In the genomic region with DNA sequence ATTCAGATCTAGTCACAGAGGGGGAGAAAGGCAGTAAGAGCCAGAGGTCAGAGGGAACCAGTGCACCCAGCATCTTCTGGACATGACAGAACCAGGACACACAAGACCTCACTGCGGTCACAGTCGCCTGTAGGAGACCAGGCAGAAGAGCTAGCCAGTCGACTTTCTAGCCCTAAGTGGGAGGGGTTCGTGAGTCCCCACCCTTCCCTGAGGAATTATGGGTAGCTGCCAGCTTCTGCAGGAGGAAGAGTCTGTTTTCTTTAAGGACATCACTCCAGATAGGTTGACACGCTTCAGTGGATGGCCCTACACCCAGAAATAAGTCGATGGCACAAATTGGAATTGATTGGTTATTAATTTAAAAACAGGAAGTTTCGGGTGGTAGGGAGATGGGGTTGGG, we compare ENCODE assay signal across 10 mouse cellular contexts. TPM values are rescaled to one million over a fixed set of nuclear protein-coding genes. Genes with fewer than 3 reads are reported as not detected.
A peak's percentile ranks its signal among the peaks of the same experiment; 100 is the strongest.
DNase-seq lines count a peak whose midpoint lies in the region; ATAC-seq and TF ChIP-seq lines count a peak whose summit lies in the region.
"Had no signal": no experiment of that assay in that cellular context is flagged by ENCODE, and none has a peak within 500 bp of the region (broad histone marks: within the 10 kb centered on the region; RNA-seq: fewer than 3 reads in every experiment).

No protein-coding gene starts in this region.

- no peaks in the 10 kb centered on the region for H3K36me3 ChIP-seq in forebrain, embryonic 12.5 days (replicated peaks)
- H3K36me3 ChIP-seq in forebrain, postnatal 0 days (ENCODE audit: insufficient read depth): no peaks in the 10 kb centered on the region
- H3K36me3 ChIP-seq in lung, embryonic 15.5 days: no peaks in the 10 kb centered on the region
- H3K36me3 ChIP-seq in hindbrain, embryonic 11.5 days (ENCODE audit: control insufficient read depth, insufficient read depth, low read length): no peaks in the 10 kb centered on the region
- no peaks in the 10 kb centered on the region for H3K36me3 ChIP-seq in neural tube, embryonic 13.5 days

- H3K9me3 ChIP-seq in forebrain, embryonic 12.5 days: no peaks in the 10 kb centered on the region
- H3K9me3 ChIP-seq in forebrain, postnatal 0 days (ENCODE audit: low read length): no peaks in the 10 kb centered on the region
- no peaks in the 10 kb centered on the region for H3K9me3 ChIP-seq in lung, embryonic 15.5 days
- no peaks in the 10 kb centered on the region for H3K9me3 ChIP-seq in hindbrain, embryonic 11.5 days (ENCODE audit: control insufficient read depth, low read length)
- no peaks in the 10 kb centered on the region for H3K9me3 ChIP-seq in neural tube, embryonic 13.5 days

- peaks cover 13% of the 10 kb centered on the region for H3K4me1 ChIP-seq in forebrain, embryonic 12.5 days
- no peaks in the 10 kb centered on the region for H3K4me1 ChIP-seq in forebrain, postnatal 0 days (ENCODE audit: insufficient read depth)
- peaks cover 6% of the 10 kb centered on the region for H3K4me1 ChIP-seq in lung, embryonic 15.5 days
- H3K4me1 ChIP-seq in hindbrain, embryonic 11.5 days (replicated peaks; ENCODE audit: control insufficient read depth, insufficient read depth, low read length): peaks cover 2% of the 10 kb centered on the region; the same call in 1 of the 2 replicates
- peaks cover 21% of the 10 kb centered on the region for H3K4me1 ChIP-seq in neural tube, embryonic 13.5 days (replicated peaks)

- peak overlapping the region; percentile 68 for H3K4me2 ChIP-seq in forebrain, embryonic 12.5 days
- H3K4me2 ChIP-seq in forebrain, postnatal 0 days (ENCODE audit: low read depth): no peak overlapping the region
- peak overlapping the region; percentile 89 for H3K4me2 ChIP-seq in lung, embryonic 15.5 days
- peak overlapping the region; percentile 76 for H3K4me2 ChIP-seq in hindbrain, embryonic 11.5 days (replicated peaks; ENCODE audit: low read depth, low read length)
- peak overlapping the region; percentile 72; the same call in 1 of the 2 replicates for H3K4me2 ChIP-seq in neural tube, embryonic 13.5 days

- no peak for ATAC-seq in forebrain, embryonic 12.5 days (ENCODE audit: low FRiP score)
- no peak for ATAC-seq in forebrain, postnatal 0 days
- no peak for ATAC-seq in lung, embryonic 15.5 days (ENCODE audit: borderline replicate concordance, extremely low read depth, low FRiP score, low TSS enrichment)
- ATAC-seq in hindbrain, embryonic 11.5 days (ENCODE audit: low FRiP score): no peak
- no peak for ATAC-seq in neural tube, embryonic 13.5 days (ENCODE audit: low read depth)

- H3K27me3 ChIP-seq in forebrain, embryonic 12.5 days: peaks cover 53% of the 10 kb centered on the region
- H3K27me3 ChIP-seq in forebrain, postnatal 0 days (ENCODE audit: insufficient read depth, low read length): no peaks in the 10 kb centered on the region; the same call in 1 of the 2 replicates
- H3K27me3 ChIP-seq in lung, embryonic 15.5 days: peaks cover 11% of the 10 kb centered on the region; the same call in 1 of the 2 replicates
- H3K27me3 ChIP-seq in hindbrain, embryonic 11.5 days (ENCODE audit: control insufficient read depth, insufficient read depth, low read length): peaks cover 4% of the 10 kb centered on the region; the same call in 1 of the 2 replicates
- peaks cover 37% of the 10 kb centered on the region for H3K27me3 ChIP-seq in neural tube, embryonic 13.5 days

- no peak overlapping the region for H3K27ac ChIP-seq in forebrain, embryonic 12.5 days
- no peak overlapping the region for H3K27ac ChIP-seq in forebrain, postnatal 0 days (ENCODE audit: low read depth, low read length)
- H3K27ac ChIP-seq in lung, embryonic 15.5 days: no peak overlapping the region
- H3K27ac ChIP-seq in hindbrain, embryonic 11.5 days (ENCODE audit: low read depth, low read length): no peak overlapping the region
- H3K27ac ChIP-seq in neural tube, embryonic 13.5 days (replicated peaks): no peak overlapping the region
- H3K27ac ChIP-seq: macrophage had no signal

- 30% methylated on average over 7 of the region's 7 CpGs for WGBS in forebrain, embryonic 12.5 days
- WGBS in forebrain, postnatal 0 days: 39% methylated on average over 7 of the region's 7 CpGs
- whole genome bisulfite sequencing in lung, embryonic 15.5 days: 40% methylated on average over 7 of the region's 7 CpGs
- 24% methylated on average over 7 of the region's 7 CpGs for WGBS in hindbrain, embryonic 11.5 days
- WGBS in neural tube, embryonic 13.5 days: 25% methylated on average over 7 of the region's 7 CpGs

- DNase-seq in forebrain, postnatal 0 days: no peak
- no peak for DNase-seq in lung, postnatal 4 days
- DNase-seq in hindbrain, embryonic 11.5 days (ENCODE audit: low spot score): peak; percentile 26
- no peak for DNase-seq in left cerebral cortex, adult 18-20 months (ENCODE audit: low spot score in 2 of 2)
- DNase-seq in adrenal gland, postnatal 25 days: no peak

- H3K4me3 ChIP-seq in forebrain, embryonic 12.5 days (replicated peaks): no peak overlapping the region
- H3K4me3 ChIP-seq in forebrain, postnatal 0 days (ENCODE audit: low read depth, low read length): no peak overlapping the region
- H3K4me3 ChIP-seq in lung, embryonic 15.5 days: no peak overlapping the region
- H3K4me3 ChIP-seq in hindbrain, embryonic 11.5 days (ENCODE audit: low read depth, low read length): no peak overlapping the region; the same call in 1 of the 2 replicates
- H3K4me3 ChIP-seq in neural tube, embryonic 13.5 days: no peak overlapping the region

- no peak for TF ChIP-seq CTCF in forebrain, postnatal 0 days (IDR thresholded peaks at IDR 0.05; ENCODE audit: low read depth)

- no peak overlapping the region for H3K9ac ChIP-seq in forebrain, embryonic 12.5 days
- no peak overlapping the region for H3K9ac ChIP-seq in forebrain, postnatal 0 days
- H3K9ac ChIP-seq in lung, embryonic 15.5 days: no peak overlapping the region
- H3K9ac ChIP-seq in hindbrain, embryonic 11.5 days (ENCODE audit: low read depth, low read length): no peak overlapping the region
- no peak overlapping the region for H3K9ac ChIP-seq in neural tube, embryonic 13.5 days

RNA-seq across cellular contexts. Expression of gene Sost, which starts 30.4 kb away (rescaled TPM):
- 0.09 and 0.15 TPM in 2 replicates for polyA plus RNA-seq in forebrain, embryonic 12.5 days (2016; fragmentation: Nextera tagmentation; extraction: Ambion mirVana)
- 0.31 TPM in 1 of 2 replicates, not detected in the other for total RNA-seq in forebrain, postnatal 0 days (2014; rRNA removed)
- polyA plus RNA-seq in forebrain, postnatal 0 days (2015; fragmentation: Nextera tagmentation; extraction: Ambion mirVana): not detected in 2 replicates
- 0.44 and 0.52 TPM in 2 replicates for polyA plus RNA-seq in lung, embryonic 15.5 days (2015; fragmentation: Nextera tagmentation; extraction: Ambion mirVana)
- 0.11 and 0.31 TPM in 2 replicates for polyA plus RNA-seq in hindbrain, embryonic 11.5 days (2014; fragmentation: Nextera tagmentation; extraction: Ambion mirVana)
- 0.08 and 0.14 TPM in 2 replicates for polyA plus RNA-seq in neural tube, embryonic 13.5 days (2015; fragmentation: Nextera tagmentation; extraction: Ambion mirVana)
- not detected for total RNA-seq in left cerebral cortex, adult 18-20 months (2021)
- total RNA-seq in adrenal gland, postnatal 25 days (2021): not detected in 2 replicates
- polyA plus RNA-seq: macrophage had no signal

RNA-seq across cellular contexts. Expression of gene Meox1, which starts 42.2 kb away (rescaled TPM):
- 0.17 and 0.60 TPM in 2 replicates for polyA plus RNA-seq in forebrain, embryonic 12.5 days (2016; fragmentation: Nextera tagmentation; extraction: Ambion mirVana)
- 1.1 and 2.0 TPM in 2 replicates for total RNA-seq in forebrain, postnatal 0 days (2014; rRNA removed)
- 0.58 and 0.68 TPM in 2 replicates for polyA plus RNA-seq in forebrain, postnatal 0 days (2015; fragmentation: Nextera tagmentation; extraction: Ambion mirVana)
- 10.3 and 10.4 TPM in 2 replicates for polyA plus RNA-seq in lung, embryonic 15.5 days (2015; fragmentation: Nextera tagmentation; extraction: Ambion mirVana)
- polyA plus RNA-seq in hindbrain, embryonic 11.5 days (2014; fragmentation: Nextera tagmentation; extraction: Ambion mirVana): 1.2 and 2.1 TPM in 2 replicates
- polyA plus RNA-seq in neural tube, embryonic 13.5 days (2015; fragmentation: Nextera tagmentation; extraction: Ambion mirVana): 1.4 and 2.5 TPM in 2 replicates
- total RNA-seq in left cerebral cortex, adult 18-20 months (2021): under 1 TPM; 0.28 to 0.74 TPM
- total RNA-seq in adrenal gland, postnatal 25 days (2021): 4.5 and 5.0 TPM in 2 replicates
- polyA plus RNA-seq: macrophage had no signal

RNA-seq across cellular contexts. Expression of gene Cfap97d1, which starts 47.7 kb away (rescaled TPM):
- not detected in 2 replicates for polyA plus RNA-seq in forebrain, embryonic 12.5 days (2016; fragmentation: Nextera tagmentation; extraction: Ambion mirVana)
- total RNA-seq in forebrain, postnatal 0 days (2014; rRNA removed): not detected in 2 replicates
- not detected in 2 replicates for polyA plus RNA-seq in forebrain, postnatal 0 days (2015; fragmentation: Nextera tagmentation; extraction: Ambion mirVana)
- polyA plus RNA-seq in lung, embryonic 15.5 days (2015; fragmentation: Nextera tagmentation; extraction: Ambion mirVana): not detected in 2 replicates
- not detected in 2 replicates for polyA plus RNA-seq in hindbrain, embryonic 11.5 days (2014; fragmentation: Nextera tagmentation; extraction: Ambion mirVana)
- not detected in 2 replicates for polyA plus RNA-seq in neural tube, embryonic 13.5 days (2015; fragmentation: Nextera tagmentation; extraction: Ambion mirVana)
- not detected for total RNA-seq in left cerebral cortex, adult 18-20 months (2021)
- total RNA-seq in adrenal gland, postnatal 25 days (2021): not detected in 2 replicates
- total RNA-seq: heart, adult 18-20 months had no signal
- polyA plus RNA-seq: macrophage had no signal

RNA-seq across cellular contexts. Expression of gene Dusp3, which starts 50.4 kb away (rescaled TPM):
- polyA plus RNA-seq in forebrain, embryonic 12.5 days (2016; fragmentation: Nextera tagmentation; extraction: Ambion mirVana): 9.0 and 9.8 TPM in 2 replicates
- 32.8 and 35.5 TPM in 2 replicates for total RNA-seq in forebrain, postnatal 0 days (2014; rRNA removed)
- polyA plus RNA-seq in forebrain, postnatal 0 days (2015; fragmentation: Nextera tagmentation; extraction: Ambion mirVana): 25.1 and 31.0 TPM in 2 replicates
- 18.8 and 20.0 TPM in 2 replicates for polyA plus RNA-seq in lung, embryonic 15.5 days (2015; fragmentation: Nextera tagmentation; extraction: Ambion mirVana)
- polyA plus RNA-seq in hindbrain, embryonic 11.5 days (2014; fragmentation: Nextera tagmentation; extraction: Ambion mirVana): 11.4 and 12.1 TPM in 2 replicates
- 19.7 and 20.2 TPM in 2 replicates for polyA plus RNA-seq in neural tube, embryonic 13.5 days (2015; fragmentation: Nextera tagmentation; extraction: Ambion mirVana)
- total RNA-seq in left cerebral cortex, adult 18-20 months (2021): 100 to 1,000 TPM; 195 to 205 TPM
- total RNA-seq in adrenal gland, postnatal 25 days (2021): 77.9 and 78.9 TPM in 2 replicates
